Mouse (Mus musculus) C2C12 (cell line): ENCODE results near the gene Tufm. TPM values are rescaled to one million over a fixed set of nuclear protein-coding genes. Genes with fewer than 3 reads are reported as not detected.

Experiments
- H3K27me3 ChIP-seq: one replicate; pipeline ENCODE4 v1.6.1; 2011; ENCODE audit not compliant: control insufficient read depth, insufficient read depth, insufficient read length
- H3K36me3 ChIP-seq: one replicate; pipeline ENCODE4 v1.6.1; 2011; ENCODE audit not compliant: control insufficient read depth, insufficient read depth
- H3K4me3 ChIP-seq: one replicate; pipeline ENCODE4 v1.5.1; 2011; ENCODE audit warnings: mild to moderate bottlenecking, control low read depth; ENCODE audit not compliant: poor library complexity, insufficient read depth, severe bottlenecking
- H3K79me2 ChIP-seq: one replicate; pipeline ENCODE4 v1.6.1; 2011; ENCODE audit not compliant: control insufficient read depth, insufficient read depth
- H3K79me3 ChIP-seq: one replicate; pipeline ENCODE4 v1.6.1; 2011; ENCODE audit warnings: low read depth, control low read depth
- H3ac ChIP-seq: one replicate; pipeline ENCODE3; 2011; ENCODE audit warnings: low read depth; ENCODE audit not compliant: control insufficient read depth, insufficient read length
- CEBPB ChIP-seq: IDR thresholded peaks from one replicate; pipeline ENCODE4 v1.6.1; 2011; ENCODE audit warnings: low read depth, mild to moderate bottlenecking, control low read depth, moderate library complexity
- MYOD1 ChIP-seq: IDR thresholded peaks from one replicate; pipeline ENCODE4 v1.6.1; 2011; ENCODE audit warnings: low read depth; ENCODE audit not compliant: control insufficient read depth, insufficient read length
- MYOG ChIP-seq: IDR thresholded peaks from one replicate; pipeline ENCODE4 v1.6.1; 2011; ENCODE audit not compliant: control insufficient read depth, insufficient read length; ENCODE audit errors: extremely low read depth
- USF1 ChIP-seq: IDR thresholded peaks from one replicate; pipeline ENCODE4 v1.6.1; 2011; ENCODE audit warnings: low read depth, mild to moderate bottlenecking, control low read depth, moderate library complexity
- polyA plus RNA-seq: library from polyadenylated mRNA; unstranded; fragments of >200 nt; fragmentation: generic; extraction: Trizol; gene quantifications from one replicate; pipeline ENCODE4 v1.2.1, GENCODE M21; 2012; ENCODE audit warnings: missing spikeins

The Tufm gene
- polyA plus RNA-seq, 1 experiment: 200 TPM

DNA sequence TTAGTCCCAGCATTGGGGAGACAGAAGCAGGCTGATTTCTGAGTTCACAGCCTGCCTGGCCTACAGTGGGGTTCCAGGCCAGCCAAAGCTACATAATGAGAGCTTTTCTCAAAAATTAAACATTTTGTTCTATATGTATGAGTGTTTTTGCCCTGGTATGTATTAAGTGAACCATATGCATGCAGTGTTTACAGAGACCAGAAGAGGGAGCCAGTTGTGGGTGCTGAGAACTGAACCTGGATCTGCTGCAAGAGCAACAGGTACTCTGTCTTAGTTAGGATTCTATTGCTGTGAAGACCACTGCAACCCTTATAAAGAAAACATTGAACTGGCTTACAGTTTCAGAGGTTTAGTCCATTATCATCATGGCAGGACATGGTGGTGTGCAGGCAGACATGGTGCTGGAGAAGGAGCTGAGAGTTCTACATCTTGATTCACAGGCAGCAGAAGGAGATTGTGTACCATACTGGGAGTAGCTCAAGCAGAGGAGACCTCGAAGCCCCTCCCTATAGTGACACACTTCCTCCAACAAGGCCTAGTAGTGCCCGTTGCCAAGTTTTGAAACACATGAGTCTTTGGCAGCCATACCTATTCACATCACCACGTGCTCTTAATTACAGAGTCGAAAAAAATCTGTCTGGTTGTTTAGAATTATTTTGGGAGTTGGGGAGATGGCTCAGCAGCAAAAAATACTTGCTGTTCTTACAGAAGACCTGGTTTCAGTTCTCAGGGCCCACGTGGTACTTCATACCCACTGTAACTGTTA lies 50.8 kb downstream of the Tufm start:
- H3K36me3 ChIP-seq: no peaks in the 10 kb centered on the region
- H3K79me3 ChIP-seq: no peaks in the 10 kb centered on the region
- peaks cover 9% of the 10 kb centered on the region for H3K27me3 ChIP-seq
- TF ChIP-seq MYOD1: no peak
- no peak for TF ChIP-seq CEBPB
- no peak for TF ChIP-seq USF1
- TF ChIP-seq MYOG: no peak
- no peak overlapping the region for H3ac ChIP-seq
- H3K4me3 ChIP-seq: no peak overlapping the region
- no peaks in the 10 kb centered on the region for H3K79me2 ChIP-seq

Other genes with a start within 250 kb of the Tufm start
- gene Sbk1, start 214.7 kb upstream of the Tufm start, polyA plus RNA-seq: 11.3 TPM
- 0.23 TPM for gene Lat, start 117.8 kb upstream of the Tufm start, polyA plus RNA-seq
- 69.8 TPM for gene Spns1, start 109.9 kb upstream of the Tufm start, polyA plus RNA-seq
- 6.2 TPM for gene Nfatc2ip, start 90.6 kb upstream of the Tufm start, polyA plus RNA-seq
- not detected for gene Cd19, start 72.5 kb upstream of the Tufm start, polyA plus RNA-seq
- gene Rabep2, start 58.6 kb upstream of the Tufm start, polyA plus RNA-seq: 17.5 TPM
- gene Atp2a1, start 24.3 kb upstream of the Tufm start, polyA plus RNA-seq: 2.2 TPM
- gene Sh2b1, start 11.9 kb upstream of the Tufm start, polyA plus RNA-seq: 36.9 TPM
- gene Atxn2l, start 16.1 kb downstream of the Tufm start, polyA plus RNA-seq: 73.0 TPM
- 228 TPM for gene Eif3c, start 79.0 kb downstream of the Tufm start, polyA plus RNA-seq
- 2.0 TPM for gene Apobr, start 97.6 kb downstream of the Tufm start, polyA plus RNA-seq
- gene Cln3, start 98.5 kb downstream of the Tufm start, polyA plus RNA-seq: 4.5 TPM
- not detected for gene Il27, start 107.6 kb downstream of the Tufm start, polyA plus RNA-seq
- gene Nupr1, start 143.5 kb downstream of the Tufm start, polyA plus RNA-seq: 49.9 TPM
- gene Sgf29, start 161.9 kb downstream of the Tufm start, polyA plus RNA-seq: 39.3 TPM
- 0.07 TPM for gene Sult1a1, start 189.1 kb downstream of the Tufm start, polyA plus RNA-seq
- gene Bola2, start 208.0 kb downstream of the Tufm start, polyA plus RNA-seq: 116 TPM
- 5.4 TPM for gene Slx1b, start 208.4 kb downstream of the Tufm start, polyA plus RNA-seq
- gene Coro1a, start 220.4 kb downstream of the Tufm start, polyA plus RNA-seq: 1.9 TPM